Mouse (Mus musculus) mouse embryonic stem cell (cell line): ENCODE measurements around the gene Rdh16f2.
"Not testable (repeated sequence)": the region's sequence is repeated elsewhere in the genome, so short reads cannot be mapped to it uniquely, and the experiment has no call there.

Experiments used
- in situ Hi-C, 2 experiments: fragments of 300-500 bp; cut with MboI; formaldehyde crosslinking; loops; 1 replicate in 1 of 2; 3 replicates in 1 of 2; pipeline ENCODE4 v1.14.3; 2019 to 2020; ENCODE audit warnings: low sequenced_read_pairs in 2 of 2, low pct_unique_long_range_greater_than_20kb in 1 of 2, mixed read lengths in 1 of 2; ENCODE audit not compliant: unreplicated experiment in 1 of 2

Rdh16f2 gene

GRCm38 (mm10) chr10:127886551-127886950, 20.3 kb downstream of the Rdh16f2 start:
- in situ Hi-C loops = no loop called here

GRCm38 (mm10) chr10:127886971-127887370, 20.7 kb downstream of the Rdh16f2 start:
- in situ Hi-C loops = no loop called here

- in situ Hi-C loops = no loop called here
Measured at GRCm38 (mm10) chr10:127888605-127889004, 22.3 kb downstream of the Rdh16f2 start, which contains the start of gene Rdh7. Gene Rdh7 (minus strand): TSS chr10:127888817.

GRCm38 (mm10) chr10:127891481-127891880, 25.2 kb downstream of the Rdh16f2 start:
- in situ Hi-C loops = no loop called here

GRCm38 (mm10) chr10:127893163-127894022, 27.1 kb downstream of the Rdh16f2 start:
- in situ Hi-C loops = not testable (repeated sequence)

- in situ Hi-C loops = no loop called here
Measured at GRCm38 (mm10) chr10:127896705-127897104, 30.4 kb downstream of the Rdh16f2 start.

GRCm38 (mm10) chr10:127897506-127897905, 31.2 kb downstream of the Rdh16f2 start:
- in situ Hi-C loops = no loop called here

GRCm38 (mm10) chr10:127898218-127898617, 31.9 kb downstream of the Rdh16f2 start, which contains the start of gene Sdr9c7:
Gene Sdr9c7 (plus strand): TSS chr10:127898518.
- in situ Hi-C loops = no loop called here

- in situ Hi-C loops = no loop called here
Measured at GRCm38 (mm10) chr10:127899783-127900182, 33.5 kb downstream of the Rdh16f2 start.

GRCm38 (mm10) chr10:127901751-127902150, 35.5 kb downstream of the Rdh16f2 start:
- in situ Hi-C loops = no loop called here

- in situ Hi-C loops = no loop called here
Measured at GRCm38 (mm10) chr10:127903116-127903515, 36.8 kb downstream of the Rdh16f2 start.

- in situ Hi-C loops = no loop called here
Measured at GRCm38 (mm10) chr10:127904718-127905446, 38.6 kb downstream of the Rdh16f2 start.

GRCm38 (mm10) chr10:127906138-127906537, 39.9 kb downstream of the Rdh16f2 start:
- in situ Hi-C loops = no loop called here

GRCm38 (mm10) chr10:127907386-127907951, 41.2 kb downstream of the Rdh16f2 start:
- in situ Hi-C loops = no loop called here

GRCm38 (mm10) chr10:127915578-127915977, 49.3 kb downstream of the Rdh16f2 start:
- in situ Hi-C loops = no loop called here

- in situ Hi-C loops = not testable (repeated sequence)
Measured at GRCm38 (mm10) chr10:127917183-127917582, 50.9 kb downstream of the Rdh16f2 start.

GRCm38 (mm10) chr10:127917651-127918050, 51.4 kb downstream of the Rdh16f2 start:
- in situ Hi-C loops = no loop called here

- in situ Hi-C loops = no loop called here
Measured at GRCm38 (mm10) chr10:127922241-127922640, 56.0 kb downstream of the Rdh16f2 start.

- in situ Hi-C loops = no loop called here
Measured at GRCm38 (mm10) chr10:127923024-127923423, 56.8 kb downstream of the Rdh16f2 start.
